Mouse (Mus musculus): ENCODE measurements around the gene Commd8. TPM values are rescaled to one million over a fixed set of nuclear protein-coding genes. Genes with fewer than 3 reads are reported as not detected.

The Commd8 gene
- polyA plus RNA-seq, 1 experiment from 2014 or later, result 110 TPM

GRCm38 (mm10) chr5:72203028-72203733 lies 35.2 kb upstream of the Commd8 start:
- Histone ChIP-seq H3K36me3 (ENCODE audit: control insufficient read depth, insufficient read depth, low read length) (no peaks in the 10 kb centered on the region), H3K27ac (ENCODE audit: low read depth) (no peak overlapping the region), H3K9me3 (ENCODE audit: control insufficient read depth, low read length) (no peaks in the 10 kb centered on the region), H3K4me2 (ENCODE audit: low read length) (peak overlapping the region; percentile 78), H3K9ac (ENCODE audit: low read length) (peak overlapping the region; percentile 33), H3K4me1 (replicated peaks; ENCODE audit: control insufficient read depth, insufficient read depth, low read length) (no peaks in the 10 kb centered on the region), H3K27me3 (replicated peaks; ENCODE audit: control insufficient read depth, insufficient read depth, low read length) (no peaks in the 10 kb centered on the region), H3K4me3 (ENCODE audit: low read depth, low read length) (peak overlapping the region; percentile 47)
- WGBS, result under 1% methylated on average over 32 of the region's 32 CpGs
- DNase-seq (ENCODE audit: low spot score), result peak; percentile 96
- peak; percentile 97 for ATAC-seq (replicated peaks; ENCODE audit: low FRiP score, low TSS enrichment, low read depth)

- WGBS, result 61% methylated on average over 10 of the region's 10 CpGs
Measured at GRCm38 (mm10) chr5:72202016-72202415, 34.0 kb upstream of the Commd8 start.

GRCm38 (mm10) chr5:72201600-72201999 lies 33.6 kb upstream of the Commd8 start:
- no peaks in the 10 kb centered on the region for H3K9me3 ChIP-seq (ENCODE audit: control insufficient read depth, low read length)
- H3K27ac ChIP-seq (ENCODE audit: low read depth), result no peak overlapping the region
- DNase-seq (ENCODE audit: low spot score) (no peak), ATAC-seq (replicated peaks; ENCODE audit: low FRiP score, low TSS enrichment, low read depth) (no peak)
- WGBS, result 48% methylated on average over 7 of the region's 7 CpGs
- no peaks in the 10 kb centered on the region for H3K36me3 ChIP-seq (ENCODE audit: control insufficient read depth, insufficient read depth, low read length)
- no peak overlapping the region for H3K4me2 ChIP-seq (ENCODE audit: low read length)
- H3K4me3 ChIP-seq (ENCODE audit: low read depth, low read length), result no peak overlapping the region
- no peak overlapping the region for H3K9ac ChIP-seq (ENCODE audit: low read length)
- H3K4me1 ChIP-seq (replicated peaks; ENCODE audit: control insufficient read depth, insufficient read depth, low read length), result no peaks in the 10 kb centered on the region
- H3K27me3 ChIP-seq (replicated peaks; ENCODE audit: control insufficient read depth, insufficient read depth, low read length), result no peaks in the 10 kb centered on the region

More at GRCm38 (mm10) chr5:72202016-72202415, 34.0 kb upstream of the Commd8 start:
- Histone ChIP-seq H3K36me3 (ENCODE audit: control insufficient read depth, insufficient read depth, low read length) (no peaks in the 10 kb centered on the region), H3K4me3 (ENCODE audit: low read depth, low read length) (no peak overlapping the region), H3K9ac (ENCODE audit: low read length) (no peak overlapping the region), H3K4me1 (replicated peaks; ENCODE audit: control insufficient read depth, insufficient read depth, low read length) (no peaks in the 10 kb centered on the region), H3K27me3 (replicated peaks; ENCODE audit: control insufficient read depth, insufficient read depth, low read length) (no peaks in the 10 kb centered on the region), H3K9me3 (ENCODE audit: control insufficient read depth, low read length) (no peaks in the 10 kb centered on the region), H3K27ac (ENCODE audit: low read depth) (no peak overlapping the region), H3K4me2 (ENCODE audit: low read length) (no peak overlapping the region)
- ATAC-seq (replicated peaks; ENCODE audit: low FRiP score, low TSS enrichment, low read depth), result no peak
- DNase-seq (ENCODE audit: low spot score), result no peak

GRCm38 (mm10) chr5:72195442-72195841 lies 27.5 kb upstream of the Commd8 start:
- 93% methylated on average over 1 of the region's 1 CpGs for WGBS
- Histone ChIP-seq H3K4me3 (ENCODE audit: low read depth, low read length) (no peak overlapping the region), H3K9ac (ENCODE audit: low read length) (no peak overlapping the region), H3K36me3 (ENCODE audit: control insufficient read depth, insufficient read depth, low read length) (no peaks in the 10 kb centered on the region), H3K9me3 (ENCODE audit: control insufficient read depth, low read length) (no peaks in the 10 kb centered on the region), H3K4me1 (replicated peaks; ENCODE audit: control insufficient read depth, insufficient read depth, low read length) (no peaks in the 10 kb centered on the region), H3K4me2 (ENCODE audit: low read length) (no peak overlapping the region), H3K27me3 (replicated peaks; ENCODE audit: control insufficient read depth, insufficient read depth, low read length) (no peaks in the 10 kb centered on the region), H3K27ac (ENCODE audit: low read depth) (no peak overlapping the region)
- DNase-seq (ENCODE audit: low spot score), result no peak
- ATAC-seq (replicated peaks; ENCODE audit: low FRiP score, low TSS enrichment, low read depth), result no peak

- ATAC-seq (replicated peaks; ENCODE audit: low FRiP score, low TSS enrichment, low read depth) (no peak), DNase-seq (ENCODE audit: low spot score) (peak; percentile 32)
- H3K36me3 ChIP-seq (ENCODE audit: control insufficient read depth, insufficient read depth, low read length), result no peaks in the 10 kb centered on the region
- WGBS, result 78% methylated on average over 5 of the region's 5 CpGs
- H3K9ac ChIP-seq (ENCODE audit: low read length), result no peak overlapping the region
- no peak overlapping the region for H3K4me3 ChIP-seq (ENCODE audit: low read depth, low read length)
- H3K4me1 ChIP-seq (replicated peaks; ENCODE audit: control insufficient read depth, insufficient read depth, low read length), result no peaks in the 10 kb centered on the region
- no peaks in the 10 kb centered on the region for H3K9me3 ChIP-seq (ENCODE audit: control insufficient read depth, low read length)
- H3K27me3 ChIP-seq (replicated peaks; ENCODE audit: control insufficient read depth, insufficient read depth, low read length), result no peaks in the 10 kb centered on the region
- H3K27ac ChIP-seq (ENCODE audit: low read depth), result no peak overlapping the region
- no peak overlapping the region for H3K4me2 ChIP-seq (ENCODE audit: low read length)
Measured at GRCm38 (mm10) chr5:72191932-72192331, 23.9 kb upstream of the Commd8 start.

GRCm38 (mm10) chr5:72191154-72191553 lies 23.2 kb upstream of the Commd8 start:
- Histone ChIP-seq H3K4me3 (ENCODE audit: low read depth, low read length) (no peak overlapping the region), H3K27ac (ENCODE audit: low read depth) (no peak overlapping the region), H3K9me3 (ENCODE audit: control insufficient read depth, low read length) (no peaks in the 10 kb centered on the region), H3K4me2 (ENCODE audit: low read length) (no peak overlapping the region), H3K27me3 (replicated peaks; ENCODE audit: control insufficient read depth, insufficient read depth, low read length) (no peaks in the 10 kb centered on the region), H3K9ac (ENCODE audit: low read length) (no peak overlapping the region), H3K36me3 (ENCODE audit: control insufficient read depth, insufficient read depth, low read length) (no peaks in the 10 kb centered on the region), H3K4me1 (replicated peaks; ENCODE audit: control insufficient read depth, insufficient read depth, low read length) (no peaks in the 10 kb centered on the region)
- DNase-seq (ENCODE audit: low spot score) (no peak), ATAC-seq (replicated peaks; ENCODE audit: low FRiP score, low TSS enrichment, low read depth) (no peak)
- WGBS, result 87% methylated on average over 7 of the region's 7 CpGs

GRCm38 (mm10) chr5:72184437-72185100 lies 16.6 kb upstream of the Commd8 start:
- H3K4me2 ChIP-seq (ENCODE audit: low read length), result no peak overlapping the region
- no peaks in the 10 kb centered on the region for H3K9me3 ChIP-seq (ENCODE audit: control insufficient read depth, low read length)
- DNase-seq (ENCODE audit: low spot score) (peak; percentile 21), ATAC-seq (replicated peaks; ENCODE audit: low FRiP score, low TSS enrichment, low read depth) (no peak)
- H3K27ac ChIP-seq (ENCODE audit: low read depth), result no peak overlapping the region
- 83% methylated on average over 13 of the region's 13 CpGs for WGBS
- H3K4me3 ChIP-seq (ENCODE audit: low read depth, low read length), result no peak overlapping the region
- H3K36me3 ChIP-seq (ENCODE audit: control insufficient read depth, insufficient read depth, low read length), result no peaks in the 10 kb centered on the region
- no peak overlapping the region for H3K9ac ChIP-seq (ENCODE audit: low read length)
- no peaks in the 10 kb centered on the region for H3K27me3 ChIP-seq (replicated peaks; ENCODE audit: control insufficient read depth, insufficient read depth, low read length)
- no peaks in the 10 kb centered on the region for H3K4me1 ChIP-seq (replicated peaks; ENCODE audit: control insufficient read depth, insufficient read depth, low read length)

GRCm38 (mm10) chr5:72183929-72184328 lies 15.9 kb upstream of the Commd8 start:
- H3K4me1 ChIP-seq (replicated peaks; ENCODE audit: control insufficient read depth, insufficient read depth, low read length), result no peaks in the 10 kb centered on the region
- no peak overlapping the region for H3K27ac ChIP-seq (ENCODE audit: low read depth)
- H3K4me2 ChIP-seq (ENCODE audit: low read length), result no peak overlapping the region
- DNase-seq (ENCODE audit: low spot score), result peak; percentile 12
- H3K9me3 ChIP-seq (ENCODE audit: control insufficient read depth, low read length), result no peaks in the 10 kb centered on the region
- ATAC-seq (replicated peaks; ENCODE audit: low FRiP score, low TSS enrichment, low read depth), result no peak
- no peak overlapping the region for H3K4me3 ChIP-seq (ENCODE audit: low read depth, low read length)
- H3K9ac ChIP-seq (ENCODE audit: low read length), result no peak overlapping the region
- no peaks in the 10 kb centered on the region for H3K27me3 ChIP-seq (replicated peaks; ENCODE audit: control insufficient read depth, insufficient read depth, low read length)
- WGBS, result 87% methylated on average over 6 of the region's 6 CpGs
- no peaks in the 10 kb centered on the region for H3K36me3 ChIP-seq (ENCODE audit: control insufficient read depth, insufficient read depth, low read length)

- ATAC-seq (replicated peaks; ENCODE audit: low FRiP score, low TSS enrichment, low read depth), result no peak
- WGBS, result 87% methylated on average over 4 of the region's 4 CpGs
- H3K4me3 ChIP-seq (ENCODE audit: low read depth, low read length), result no peak overlapping the region
Measured at GRCm38 (mm10) chr5:72182804-72183203, 14.8 kb upstream of the Commd8 start.

More at GRCm38 (mm10) chr5:72182804-72183203, 14.8 kb upstream of the Commd8 start:
- Histone ChIP-seq H3K27ac (ENCODE audit: low read depth) (no peak overlapping the region), H3K27me3 (replicated peaks; ENCODE audit: control insufficient read depth, insufficient read depth, low read length) (no peaks in the 10 kb centered on the region), H3K9me3 (ENCODE audit: control insufficient read depth, low read length) (no peaks in the 10 kb centered on the region), H3K4me1 (replicated peaks; ENCODE audit: control insufficient read depth, insufficient read depth, low read length) (no peaks in the 10 kb centered on the region), H3K36me3 (ENCODE audit: control insufficient read depth, insufficient read depth, low read length) (no peaks in the 10 kb centered on the region), H3K9ac (ENCODE audit: low read length) (no peak overlapping the region), H3K4me2 (ENCODE audit: low read length) (no peak overlapping the region)
- DNase-seq (ENCODE audit: low spot score), result peak; percentile 40

Measured in intestine, embryonic 14.5 days (tissue).